Comparison of ENCODE assay signal across 24 mouse cellular contexts in the genomic region with DNA sequence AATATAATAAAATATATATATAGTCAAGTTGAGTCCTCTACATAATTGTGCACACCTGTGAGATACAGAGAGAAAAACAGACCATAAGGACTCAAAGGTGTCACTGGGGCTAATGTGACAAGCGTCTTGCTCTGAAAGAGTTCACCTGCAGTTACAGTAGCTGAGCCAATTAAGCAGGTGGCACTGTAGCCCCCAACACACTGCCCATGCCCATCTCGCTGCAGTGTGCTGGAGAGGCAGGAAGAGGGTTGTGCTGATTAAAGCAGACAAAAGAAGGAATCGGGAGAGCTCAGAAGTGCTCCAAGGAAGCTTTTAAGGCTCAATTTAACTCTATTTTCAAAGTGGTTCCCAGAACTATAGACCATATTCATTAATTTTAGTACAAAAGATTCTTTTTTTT.
DNase-seq lines count a peak whose midpoint lies in the region; ATAC-seq and TF ChIP-seq lines count a peak whose summit lies in the region.
"Had no signal": no experiment of that assay in that cellular context is flagged by ENCODE, and none has a peak within 500 bp of the region (broad histone marks: within the 10 kb centered on the region; RNA-seq: fewer than 3 reads in every experiment).

No protein-coding gene starts in this region.

- H3K27me3 ChIP-seq in forebrain, embryonic 12.5 days = no peaks in the 10 kb centered on the region
- H3K27me3 ChIP-seq in forebrain, embryonic 16.5 days (replicated peaks; ENCODE audit: control insufficient read depth, insufficient read depth, low read length) = no peaks in the 10 kb centered on the region
- H3K27me3 ChIP-seq in hindbrain, postnatal 0 days (ENCODE audit: insufficient read depth, low read length) = no peaks in the 10 kb centered on the region
- H3K27me3 ChIP-seq in hindbrain, embryonic 16.5 days (replicated peaks; ENCODE audit: control insufficient read depth, insufficient read depth, low read length) = no peaks in the 10 kb centered on the region
- H3K27me3 ChIP-seq in midbrain, postnatal 0 days (ENCODE audit: insufficient read depth, low read length) = no peaks in the 10 kb centered on the region
- no peaks in the 10 kb centered on the region for H3K27me3 ChIP-seq in midbrain, embryonic 13.5 days
- H3K27me3 ChIP-seq: embryonic facial prominence, embryonic 12.5 days; embryonic facial prominence, embryonic 15.5 days; heart, embryonic 13.5 days; intestine, embryonic 15.5 days had no signal

- no peak overlapping the region for H3K4me3 ChIP-seq in forebrain, embryonic 12.5 days (replicated peaks)
- no peak overlapping the region for H3K4me3 ChIP-seq in forebrain, embryonic 16.5 days (replicated peaks; ENCODE audit: low read length)
- H3K4me3 ChIP-seq in hindbrain, postnatal 0 days (ENCODE audit: low read length) = no peak overlapping the region
- H3K4me3 ChIP-seq in hindbrain, embryonic 16.5 days (ENCODE audit: low read length) = no peak overlapping the region
- no peak overlapping the region for H3K4me3 ChIP-seq in midbrain, postnatal 0 days (ENCODE audit: low read depth, low read length)
- H3K4me3 ChIP-seq in midbrain, embryonic 13.5 days (replicated peaks) = no peak overlapping the region
- H3K4me3 ChIP-seq: embryonic facial prominence, embryonic 12.5 days; embryonic facial prominence, embryonic 15.5 days; heart, adult 2 months; heart, embryonic 10.5 days; heart, embryonic 13.5 days; intestine, embryonic 15.5 days had no signal

- DNase-seq in cerebellum, postnatal 10 days = peak; percentile 64 to 77
- no peak for DNase-seq in cerebellum, adult 11-12 months
- peak; percentile 8 for DNase-seq in hindbrain, postnatal 0 days (ENCODE audit: low spot score)
- peak; percentile 34 for DNase-seq in midbrain, postnatal 0 days (ENCODE audit: low spot score)
- DNase-seq: adrenal gland, adult 8-10 months; adrenal gland, postnatal 25 days; cerebellum, adult 8-10 months; gastrocnemius, postnatal 10 days; gastrocnemius, postnatal 36 days; heart, adult 2 months; heart, postnatal 14 days; heart, postnatal 4 days; kidney, adult 11 months had no signal

- H3K4me1 ChIP-seq in forebrain, embryonic 12.5 days = no peaks in the 10 kb centered on the region
- H3K4me1 ChIP-seq in forebrain, embryonic 16.5 days (replicated peaks; ENCODE audit: control insufficient read depth, insufficient read depth, low read length) = no peaks in the 10 kb centered on the region
- H3K4me1 ChIP-seq in hindbrain, postnatal 0 days (ENCODE audit: insufficient read depth, low read length) = no peaks in the 10 kb centered on the region
- no peaks in the 10 kb centered on the region for H3K4me1 ChIP-seq in hindbrain, embryonic 16.5 days (ENCODE audit: control insufficient read depth, insufficient read depth, low read depth, low read length)
- no peaks in the 10 kb centered on the region for H3K4me1 ChIP-seq in midbrain, postnatal 0 days (ENCODE audit: insufficient read depth, low read length)
- 0 out of 2 replicates have a peak, but pooled peaks cover 4% of the 10 kb centered on the region for H3K4me1 ChIP-seq in midbrain, embryonic 13.5 days (replicated peaks)
- H3K4me1 ChIP-seq: embryonic facial prominence, embryonic 12.5 days; embryonic facial prominence, embryonic 15.5 days; intestine, embryonic 15.5 days had no signal

- H3K36me3 ChIP-seq in forebrain, embryonic 12.5 days (replicated peaks) = no peaks in the 10 kb centered on the region
- H3K36me3 ChIP-seq in forebrain, embryonic 16.5 days (ENCODE audit: control insufficient read depth, insufficient read depth) = no peaks in the 10 kb centered on the region
- H3K36me3 ChIP-seq in hindbrain, postnatal 0 days (ENCODE audit: insufficient read depth, low read length) = no peaks in the 10 kb centered on the region
- H3K36me3 ChIP-seq in hindbrain, embryonic 16.5 days (ENCODE audit: control insufficient read depth, insufficient read depth, low read length) = no peaks in the 10 kb centered on the region
- no peaks in the 10 kb centered on the region for H3K36me3 ChIP-seq in midbrain, postnatal 0 days (ENCODE audit: insufficient read depth, low read length)
- H3K36me3 ChIP-seq in midbrain, embryonic 13.5 days = no peaks in the 10 kb centered on the region
- H3K36me3 ChIP-seq: embryonic facial prominence, embryonic 12.5 days; embryonic facial prominence, embryonic 15.5 days; heart, embryonic 10.5 days; heart, embryonic 13.5 days; intestine, embryonic 15.5 days had no signal

- H3K27ac ChIP-seq in forebrain, embryonic 12.5 days = no peak overlapping the region
- H3K27ac ChIP-seq in forebrain, embryonic 16.5 days (ENCODE audit: low read length) = no peak overlapping the region
- H3K27ac ChIP-seq in hindbrain, postnatal 0 days = no peak overlapping the region
- no peak overlapping the region for H3K27ac ChIP-seq in hindbrain, embryonic 16.5 days (ENCODE audit: low read depth, low read length)
- no peak overlapping the region for H3K27ac ChIP-seq in midbrain, postnatal 0 days (ENCODE audit: low read depth, low read length)
- no peak overlapping the region for H3K27ac ChIP-seq in midbrain, embryonic 13.5 days
- H3K27ac ChIP-seq: embryonic facial prominence, embryonic 12.5 days; embryonic facial prominence, embryonic 15.5 days; heart, adult 2 months; heart, embryonic 10.5 days; heart, embryonic 13.5 days; hindbrain, embryonic 14.5 days; intestine, embryonic 15.5 days had no signal

- no peak for TF ChIP-seq CTCF in hindbrain, postnatal 0 days (IDR thresholded peaks at IDR 0.05; ENCODE audit: low read depth)
- no peak for TF ChIP-seq CTCF in midbrain, postnatal 0 days (IDR thresholded peaks at IDR 0.05)

- H3K9ac ChIP-seq in forebrain, embryonic 12.5 days = no peak overlapping the region
- H3K9ac ChIP-seq in forebrain, embryonic 16.5 days (replicated peaks; ENCODE audit: low read depth, low read length) = no peak overlapping the region
- no peak overlapping the region for H3K9ac ChIP-seq in hindbrain, postnatal 0 days (replicated peaks; ENCODE audit: low read length)
- H3K9ac ChIP-seq in hindbrain, embryonic 16.5 days (ENCODE audit: low read depth, low read length) = no peak overlapping the region
- no peak overlapping the region for H3K9ac ChIP-seq in midbrain, postnatal 0 days (replicated peaks; ENCODE audit: low read length, poor library complexity, severe bottlenecking)
- no peak overlapping the region for H3K9ac ChIP-seq in midbrain, embryonic 13.5 days (replicated peaks)
- H3K9ac ChIP-seq: embryonic facial prominence, embryonic 12.5 days; embryonic facial prominence, embryonic 15.5 days; heart, embryonic 13.5 days; hindbrain, embryonic 14.5 days; intestine, embryonic 15.5 days had no signal

- no peaks in the 10 kb centered on the region for H3K9me3 ChIP-seq in forebrain, embryonic 12.5 days
- no peaks in the 10 kb centered on the region for H3K9me3 ChIP-seq in forebrain, embryonic 16.5 days (ENCODE audit: control insufficient read depth, low read length)
- H3K9me3 ChIP-seq in hindbrain, postnatal 0 days (ENCODE audit: low read length) = no peaks in the 10 kb centered on the region
- H3K9me3 ChIP-seq in hindbrain, embryonic 16.5 days (ENCODE audit: control insufficient read depth, low read length) = no peaks in the 10 kb centered on the region
- H3K9me3 ChIP-seq in midbrain, postnatal 0 days (ENCODE audit: low read length) = no peaks in the 10 kb centered on the region
- H3K9me3 ChIP-seq in midbrain, embryonic 13.5 days = no peaks in the 10 kb centered on the region
- H3K9me3 ChIP-seq: embryonic facial prominence, embryonic 12.5 days; embryonic facial prominence, embryonic 15.5 days; heart, embryonic 10.5 days; heart, embryonic 13.5 days; intestine, embryonic 15.5 days had no signal

- WGBS in forebrain, embryonic 12.5 days = 17% methylated on average over 3 of the region's 3 CpGs
- 12% methylated on average over 3 of the region's 3 CpGs for WGBS in forebrain, embryonic 16.5 days
- 46% methylated on average over 3 of the region's 3 CpGs for WGBS in hindbrain, postnatal 0 days
- 40% methylated on average over 3 of the region's 3 CpGs for WGBS in hindbrain, embryonic 16.5 days
- 33% methylated on average over 3 of the region's 3 CpGs for WGBS in midbrain, postnatal 0 days
- WGBS in midbrain, embryonic 13.5 days = 38% methylated on average over 3 of the region's 3 CpGs

- no peak overlapping the region for H3K4me2 ChIP-seq in forebrain, embryonic 12.5 days
- H3K4me2 ChIP-seq in forebrain, embryonic 16.5 days (ENCODE audit: low read length) = no peak overlapping the region
- H3K4me2 ChIP-seq in hindbrain, postnatal 0 days (ENCODE audit: low read depth, low read length) = no peak overlapping the region
- H3K4me2 ChIP-seq in hindbrain, embryonic 16.5 days (ENCODE audit: low read length) = no peak overlapping the region
- H3K4me2 ChIP-seq in midbrain, postnatal 0 days (ENCODE audit: low read depth, low read length, poor library complexity, severe bottlenecking) = no peak overlapping the region
- H3K4me2 ChIP-seq in midbrain, embryonic 13.5 days (replicated peaks) = no peak overlapping the region
- H3K4me2 ChIP-seq: embryonic facial prominence, embryonic 12.5 days; embryonic facial prominence, embryonic 15.5 days; heart, embryonic 13.5 days; hindbrain, embryonic 14.5 days; intestine, embryonic 15.5 days had no signal

- ATAC-seq in forebrain, embryonic 12.5 days (ENCODE audit: low FRiP score) = peak; percentile 33; the same call in 1 of the 2 replicates
- no peak for ATAC-seq in forebrain, embryonic 16.5 days
- no peak for ATAC-seq in hindbrain, postnatal 0 days
- ATAC-seq in hindbrain, embryonic 16.5 days = no peak
- ATAC-seq in midbrain, postnatal 0 days (ENCODE audit: low FRiP score) = no peak
- no peak for ATAC-seq in midbrain, embryonic 13.5 days
- ATAC-seq: activated CD4-positive, CD25-positive, alpha-beta regulatory T cell, adult 4 months had no signal
